Mouse (Mus musculus): ENCODE data around the gene Atp5g3. TPM values are rescaled to one million over a fixed set of nuclear protein-coding genes. Genes with fewer than 3 reads are reported as not detected.
"Not testable (repeated sequence)": the region's sequence is repeated elsewhere in the genome, so short reads cannot be mapped to it uniquely, and the experiment has no call there.

The Atp5g3 gene
- polyA plus RNA-seq, 1 experiment, result 165 TPM

DNA sequence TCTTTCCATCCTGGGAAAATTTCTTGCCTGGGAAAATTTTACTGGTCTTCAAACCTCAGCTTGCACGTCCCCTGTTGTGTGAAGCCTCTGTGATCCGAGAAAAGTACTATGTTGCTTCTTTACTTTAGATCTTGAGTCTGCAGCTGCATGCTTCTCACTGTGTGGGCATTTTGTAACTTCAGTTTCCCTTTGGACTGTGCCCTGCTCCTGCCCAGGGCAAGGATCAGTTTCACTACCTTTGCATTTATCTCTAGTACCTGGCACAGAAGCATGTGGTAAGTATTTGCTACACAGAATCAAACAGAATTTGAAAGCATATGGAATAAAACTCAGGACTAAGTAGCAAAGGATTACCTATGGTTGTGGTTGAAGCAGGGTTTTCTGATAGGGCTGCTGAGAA lies 27.8 kb upstream of the Atp5g3 start:
- peaks cover 7% of the 10 kb centered on the region for H3K9me3 ChIP-seq (ENCODE audit: control insufficient read depth, low read length)
- H3K36me3 ChIP-seq (ENCODE audit: control insufficient read depth), result no peaks in the 10 kb centered on the region
- H3K4me3 ChIP-seq (replicated peaks), result no peak overlapping the region
- H3K27me3 ChIP-seq (ENCODE audit: control insufficient read depth), result no peaks in the 10 kb centered on the region
- TF ChIP-seq TAL1 (IDR thresholded peaks at IDR 0.05; ENCODE audit: low read length), result no peak
- TF ChIP-seq GATA1 (IDR thresholded peaks at IDR 0.05; ENCODE audit: low read length), result no peak
- H3K4me1 ChIP-seq (ENCODE audit: control insufficient read depth), result no peaks in the 10 kb centered on the region

DNA sequence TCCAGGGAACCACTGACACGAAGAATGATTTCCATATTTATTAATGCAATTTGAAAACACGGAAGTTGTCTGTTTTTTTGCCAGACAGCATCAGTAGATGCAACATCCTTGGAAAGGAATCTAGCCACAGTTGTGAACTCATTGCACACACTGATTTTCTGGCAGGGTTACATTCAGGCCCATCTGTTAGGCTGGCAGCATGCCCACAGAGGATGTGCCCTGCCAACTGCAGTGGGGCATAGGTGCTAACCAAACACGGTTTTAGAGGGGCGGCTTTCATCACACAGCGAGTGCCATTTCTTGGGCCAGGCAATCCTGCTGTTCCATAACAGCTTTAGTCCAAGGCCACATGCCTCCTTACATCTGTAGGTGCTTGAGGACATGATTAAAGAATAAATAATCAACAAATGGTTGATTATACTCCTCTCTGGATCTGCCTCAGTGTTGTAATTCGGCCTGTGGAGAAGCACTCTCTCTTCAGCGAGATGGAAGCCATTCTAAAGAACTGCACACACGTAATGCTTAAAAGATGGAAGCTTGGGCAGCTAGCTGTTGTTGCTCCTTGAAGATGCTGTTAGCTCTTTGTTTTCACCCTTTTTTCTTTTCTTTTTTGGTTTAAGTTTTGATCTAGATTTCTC lies 21.7 kb upstream of the Atp5g3 start:
- H3K4me1 ChIP-seq (ENCODE audit: control insufficient read depth), result no peaks in the 10 kb centered on the region
- H3K9me3 ChIP-seq (ENCODE audit: control insufficient read depth, low read length), result peaks cover 7% of the 10 kb centered on the region
- H3K4me3 ChIP-seq (replicated peaks), result no peak overlapping the region
- H3K36me3 ChIP-seq (ENCODE audit: control insufficient read depth), result no peaks in the 10 kb centered on the region
- no peak for TF ChIP-seq TAL1 (IDR thresholded peaks at IDR 0.05; ENCODE audit: low read length)
- no peak for TF ChIP-seq GATA1 (IDR thresholded peaks at IDR 0.05; ENCODE audit: low read length)
- H3K27me3 ChIP-seq (ENCODE audit: control insufficient read depth), result no peaks in the 10 kb centered on the region

DNA sequence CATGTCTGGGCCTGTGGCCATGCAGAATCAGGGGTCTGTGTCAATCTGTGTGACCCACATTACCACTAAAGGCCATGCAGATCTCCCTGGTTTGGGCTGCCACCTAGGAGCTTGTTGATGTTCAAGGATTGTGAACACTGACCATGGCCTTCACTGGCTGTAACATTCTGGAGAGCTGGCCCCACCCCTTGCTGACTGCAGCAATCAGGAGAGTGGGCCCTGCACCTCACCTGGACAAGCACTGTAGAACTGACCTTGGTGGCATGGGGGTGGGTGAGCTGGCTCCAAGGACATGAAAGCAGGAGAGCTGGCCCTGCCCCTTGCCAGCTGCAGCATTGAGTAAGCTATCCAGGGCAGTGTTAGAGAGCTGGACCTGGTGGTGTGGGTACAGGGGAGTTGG lies 16.6 kb upstream of the Atp5g3 start:
- no peaks in the 10 kb centered on the region for H3K9me3 ChIP-seq (ENCODE audit: control insufficient read depth, low read length)
- H3K4me1 ChIP-seq (ENCODE audit: control insufficient read depth), result no peaks in the 10 kb centered on the region
- TF ChIP-seq GATA1 (IDR thresholded peaks at IDR 0.05; ENCODE audit: low read length), result no peak

DNA sequence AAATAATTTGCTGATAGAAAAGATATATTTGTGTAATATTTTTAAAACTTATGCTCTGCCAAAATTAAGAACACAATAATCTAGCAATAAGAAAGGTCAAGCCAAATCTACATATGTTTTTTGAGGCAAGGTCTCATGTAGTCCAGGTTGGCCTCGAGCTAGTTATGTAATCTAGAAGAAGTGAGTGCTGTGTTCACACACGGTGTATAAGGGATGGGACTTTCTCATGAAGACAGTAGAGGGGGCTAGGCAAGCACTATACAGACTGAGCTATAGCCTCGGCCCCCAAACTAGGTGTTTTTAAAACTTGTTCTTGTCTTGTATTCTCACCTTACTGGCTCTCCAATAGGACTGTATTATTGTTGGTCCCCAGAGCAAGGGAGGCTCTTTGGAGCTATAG lies 14.4 kb upstream of the Atp5g3 start:
- Histone ChIP-seq H3K9me3 (ENCODE audit: control insufficient read depth, low read length) (no peaks in the 10 kb centered on the region), H3K4me1 (ENCODE audit: control insufficient read depth) (no peaks in the 10 kb centered on the region), H3K4me3 (replicated peaks) (no peak overlapping the region), H3K36me3 (ENCODE audit: control insufficient read depth) (no peaks in the 10 kb centered on the region), H3K27me3 (ENCODE audit: control insufficient read depth) (peaks cover 4% of the 10 kb centered on the region)
- TF ChIP-seq TAL1 (IDR thresholded peaks at IDR 0.05; ENCODE audit: low read length) (no peak), GATA1 (IDR thresholded peaks at IDR 0.05; ENCODE audit: low read length) (no peak)

More for the DNA sequence above, 16.6 kb upstream of the Atp5g3 start:
- Histone ChIP-seq H3K27me3 (ENCODE audit: control insufficient read depth) (peaks cover 4% of the 10 kb centered on the region), H3K36me3 (ENCODE audit: control insufficient read depth) (no peaks in the 10 kb centered on the region), H3K4me3 (replicated peaks) (no peak overlapping the region)

DNA sequence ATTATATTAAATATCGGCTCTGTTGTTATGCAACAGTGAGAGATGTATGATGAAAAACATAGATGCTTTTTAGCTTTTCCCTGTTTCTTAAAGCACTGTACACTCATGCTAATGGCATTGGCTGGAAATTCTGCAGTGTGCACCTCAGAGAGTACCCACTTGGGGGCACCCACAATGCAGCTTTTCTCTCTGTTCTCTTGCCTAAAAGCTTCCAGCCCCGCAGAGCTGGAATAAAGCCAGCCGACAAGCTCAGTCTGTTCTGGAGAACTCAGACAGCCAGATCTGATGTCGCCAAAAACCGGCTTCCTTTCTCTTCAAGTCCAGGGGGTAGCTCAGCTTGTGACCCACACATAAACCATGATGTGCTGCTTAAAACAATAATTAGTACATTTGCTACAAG lies 14.0 kb upstream of the Atp5g3 start:
- Histone ChIP-seq H3K4me3 (replicated peaks) (no peak overlapping the region), H3K36me3 (ENCODE audit: control insufficient read depth) (no peaks in the 10 kb centered on the region), H3K4me1 (ENCODE audit: control insufficient read depth) (no peaks in the 10 kb centered on the region), H3K27me3 (ENCODE audit: control insufficient read depth) (peaks cover 4% of the 10 kb centered on the region), H3K9me3 (ENCODE audit: control insufficient read depth, low read length) (no peaks in the 10 kb centered on the region)
- TF ChIP-seq GATA1 (IDR thresholded peaks at IDR 0.05; ENCODE audit: low read length) (no peak), TAL1 (IDR thresholded peaks at IDR 0.05; ENCODE audit: low read length) (no peak)

DNA sequence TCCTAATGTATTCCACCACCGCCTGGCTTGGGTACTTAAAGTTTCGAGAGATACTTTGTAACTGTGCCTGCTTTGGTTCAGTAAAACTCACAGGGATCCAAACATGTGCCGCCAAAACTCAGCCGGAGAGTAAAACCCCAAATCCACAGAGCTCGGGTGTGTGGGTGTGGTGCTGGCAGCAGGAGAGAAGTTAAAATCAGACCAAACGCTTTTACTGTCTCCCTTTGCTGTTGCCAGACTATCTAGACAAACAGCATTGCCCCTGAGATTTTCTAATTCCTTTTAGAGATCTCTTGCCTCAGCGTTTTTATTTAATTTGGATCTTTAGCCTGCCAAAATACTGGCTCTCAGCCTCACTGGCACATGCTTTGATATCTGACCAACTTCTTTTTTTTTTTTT lies 8.5 kb upstream of the Atp5g3 start:
- Histone ChIP-seq H3K9me3 (ENCODE audit: control insufficient read depth, low read length) (no peaks in the 10 kb centered on the region), H3K36me3 (ENCODE audit: control insufficient read depth) (no peaks in the 10 kb centered on the region), H3K4me3 (replicated peaks) (no peak overlapping the region), H3K27me3 (ENCODE audit: control insufficient read depth) (peaks cover 19% of the 10 kb centered on the region), H3K4me1 (ENCODE audit: control insufficient read depth) (no peaks in the 10 kb centered on the region)
- TF ChIP-seq GATA1 (IDR thresholded peaks at IDR 0.05; ENCODE audit: low read length) (no peak), TAL1 (IDR thresholded peaks at IDR 0.05; ENCODE audit: low read length) (no peak)

DNA sequence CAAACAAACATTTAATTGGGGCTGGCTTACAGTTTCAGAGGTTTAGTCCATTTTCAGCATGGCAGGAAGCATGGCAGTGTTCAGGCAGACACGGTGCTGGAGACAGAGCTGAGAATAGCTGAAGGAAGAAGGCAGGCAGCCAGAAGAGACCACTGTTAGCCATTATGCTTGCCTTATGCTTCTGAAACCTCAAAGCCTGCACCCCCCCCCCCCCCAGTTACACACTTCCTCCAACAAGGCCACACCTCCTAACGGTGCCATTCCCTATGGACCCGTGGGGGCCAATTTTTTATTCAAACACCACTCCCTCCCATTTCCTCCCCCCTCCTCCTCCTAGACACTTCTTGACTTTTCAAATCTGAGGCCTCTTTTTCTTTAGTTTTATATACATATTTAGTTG lies 1.1 kb upstream of the Atp5g3 start:
- no peaks in the 10 kb centered on the region for H3K9me3 ChIP-seq (ENCODE audit: control insufficient read depth, low read length)
- H3K36me3 ChIP-seq (ENCODE audit: control insufficient read depth), result peaks cover 28% of the 10 kb centered on the region
- TF ChIP-seq GATA1 (IDR thresholded peaks at IDR 0.05; ENCODE audit: low read length), result no peak
- no peak for TF ChIP-seq TAL1 (IDR thresholded peaks at IDR 0.05; ENCODE audit: low read length)
- H3K27me3 ChIP-seq (ENCODE audit: control insufficient read depth), result peaks cover 9% of the 10 kb centered on the region
- peaks cover 36% of the 10 kb centered on the region for H3K4me1 ChIP-seq (ENCODE audit: control insufficient read depth)
- H3K4me3 ChIP-seq (replicated peaks), result no peak overlapping the region

DNA sequence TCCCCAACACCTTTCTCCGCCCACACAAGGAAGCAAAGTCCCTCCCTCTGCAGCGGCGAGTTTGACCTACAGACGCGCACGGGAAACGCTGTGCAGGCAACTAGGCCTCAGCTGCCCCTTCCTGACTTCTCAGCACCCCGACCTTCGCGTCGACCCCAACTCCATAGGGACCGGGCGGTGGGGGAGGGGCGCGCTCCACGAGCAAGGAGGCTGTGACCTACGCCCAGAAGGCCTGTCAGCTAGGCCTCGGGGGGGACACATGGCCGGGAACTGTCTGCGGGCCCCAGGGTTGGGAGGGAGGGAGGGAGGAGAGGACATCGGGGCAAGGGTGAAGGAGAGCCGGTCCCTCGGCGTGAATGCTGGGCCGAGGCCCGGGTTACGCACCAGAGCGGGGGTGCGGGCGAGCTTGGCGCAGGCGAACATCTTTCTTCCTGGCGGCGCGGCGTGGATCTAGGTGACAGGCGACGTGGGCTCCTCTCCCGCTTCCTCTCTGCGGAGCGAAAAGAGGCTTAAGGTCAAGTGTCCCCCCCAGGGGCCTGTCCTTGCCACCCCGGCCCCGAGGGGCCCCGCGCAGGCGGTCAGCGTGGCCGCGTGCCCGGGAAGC lies 453 bp downstream of the Atp5g3 start:
- Histone ChIP-seq H3K4me3 (replicated peaks) (peak overlapping the region; percentile 97), H3K9me3 (ENCODE audit: control insufficient read depth, low read length) (no peaks in the 10 kb centered on the region), H3K36me3 (ENCODE audit: control insufficient read depth) (peaks cover 40% of the 10 kb centered on the region), H3K4me1 (ENCODE audit: control insufficient read depth) (peaks cover 36% of the 10 kb centered on the region), H3K27me3 (ENCODE audit: control insufficient read depth) (peaks cover 2% of the 10 kb centered on the region)
- TF ChIP-seq GATA1 (IDR thresholded peaks at IDR 0.05; ENCODE audit: low read length) (no peak), TAL1 (IDR thresholded peaks at IDR 0.05; ENCODE audit: low read length) (no peak)

DNA sequence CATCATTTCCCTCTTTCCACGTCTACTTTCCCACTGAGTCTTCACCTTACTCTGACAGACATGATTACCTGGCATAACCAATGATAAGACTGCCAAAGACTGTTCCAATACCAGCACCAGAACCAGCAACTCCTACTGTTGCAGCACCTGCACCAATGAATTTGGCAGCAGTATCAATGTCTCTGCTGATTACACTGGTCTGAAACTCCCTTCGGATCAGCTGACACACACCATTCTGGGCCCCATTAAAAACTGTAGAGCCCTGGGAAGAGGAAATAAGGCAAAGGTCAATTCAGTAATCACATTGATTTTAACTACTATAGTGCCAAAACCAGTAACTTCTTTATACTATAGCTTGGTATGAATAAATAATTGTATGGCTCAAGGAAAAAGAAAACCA lies 2.0 kb downstream of the Atp5g3 start:
- H3K9me3 ChIP-seq (ENCODE audit: control insufficient read depth, low read length), result no peaks in the 10 kb centered on the region
- TF ChIP-seq GATA1 (IDR thresholded peaks at IDR 0.05; ENCODE audit: low read length) (no peak), TAL1 (IDR thresholded peaks at IDR 0.05; ENCODE audit: low read length) (no peak)
- no peaks in the 10 kb centered on the region for H3K27me3 ChIP-seq (ENCODE audit: control insufficient read depth)
- H3K36me3 ChIP-seq (ENCODE audit: control insufficient read depth), result peaks cover 51% of the 10 kb centered on the region
- H3K4me3 ChIP-seq (replicated peaks), result peak overlapping the region; percentile 13
- H3K4me1 ChIP-seq (ENCODE audit: control insufficient read depth), result peaks cover 48% of the 10 kb centered on the region

DNA sequence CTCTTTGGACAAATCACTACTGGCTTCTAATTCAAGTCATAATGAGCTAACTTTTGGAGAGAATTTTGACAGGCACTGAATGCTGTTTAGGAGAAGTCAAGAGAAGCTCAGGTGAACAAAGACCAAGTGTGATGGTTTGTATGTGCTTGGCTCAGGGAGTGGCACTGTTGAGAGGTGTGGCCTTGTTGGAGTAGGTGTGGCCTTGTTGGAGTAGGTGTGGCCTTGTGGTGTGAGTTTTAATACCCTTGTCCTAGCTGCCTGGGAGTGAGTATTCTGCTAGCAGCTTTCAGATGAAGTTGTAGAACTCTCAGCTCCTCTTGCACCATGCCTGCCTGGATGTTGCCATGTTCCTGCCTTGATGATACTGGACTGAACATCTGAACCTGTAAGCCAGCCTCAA lies 6.4 kb downstream of the Atp5g3 start:
- not testable (repeated sequence) for H3K9me3 ChIP-seq (ENCODE audit: control insufficient read depth, low read length); H3K27me3 ChIP-seq (ENCODE audit: control insufficient read depth); H3K4me3 ChIP-seq (replicated peaks)
- Histone ChIP-seq H3K36me3 (ENCODE audit: control insufficient read depth) (peaks cover 52% of the 10 kb centered on the region), H3K4me1 (ENCODE audit: control insufficient read depth) (peaks cover 40% of the 10 kb centered on the region)
